Mouse (Mus musculus) heart, adult 8-10 months (tissue): ENCODE results near the gene Vwa3b. TPM values are rescaled to one million over a fixed set of nuclear protein-coding genes. Genes with fewer than 3 reads are reported as not detected.
A peak's percentile ranks its signal among the peaks of the same experiment; 100 is the strongest.

Experiments
- DNase-seq: peaks from one replicate; pipeline ENCODE4 v3.0.0; 2022; ENCODE audit warnings: low spot score
- total RNA-seq, 4 experiments: library from RNA; stranded (reverse); gene quantifications; 2 replicates each; pipeline ENCODE4 v1.2.4; 2022

Gene Vwa3b
- total RNA-seq, 4 experiments from 2014 or later = 0.16 to 0.41 (median 0.29) TPM; not detected in 1

DNA sequence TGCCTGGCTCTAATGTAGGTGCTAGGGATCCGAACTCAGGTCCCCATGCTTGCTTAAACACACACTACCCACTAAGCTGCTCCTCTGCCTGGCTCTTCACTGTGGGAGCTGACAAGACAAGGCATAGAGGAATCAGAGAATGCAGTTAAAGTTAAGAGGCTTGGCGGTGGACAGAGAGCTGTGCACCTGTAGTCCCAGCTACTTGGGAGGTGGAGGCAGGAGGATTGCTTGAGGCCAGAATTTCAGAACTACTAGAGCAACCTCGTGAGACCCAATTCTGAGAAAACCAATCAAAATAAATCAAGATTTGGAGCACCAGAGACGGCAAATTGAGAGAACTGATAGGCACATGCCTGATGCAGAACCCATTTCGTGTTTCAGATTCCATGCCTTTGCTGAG, 36.7 kb downstream of the Vwa3b start:
- no peak for DNase-seq

- no peak for DNase-seq
Measured at GRCm38 (mm10) chr1:37063841-37064240, 37.4 kb downstream of the Vwa3b start.

DNA sequence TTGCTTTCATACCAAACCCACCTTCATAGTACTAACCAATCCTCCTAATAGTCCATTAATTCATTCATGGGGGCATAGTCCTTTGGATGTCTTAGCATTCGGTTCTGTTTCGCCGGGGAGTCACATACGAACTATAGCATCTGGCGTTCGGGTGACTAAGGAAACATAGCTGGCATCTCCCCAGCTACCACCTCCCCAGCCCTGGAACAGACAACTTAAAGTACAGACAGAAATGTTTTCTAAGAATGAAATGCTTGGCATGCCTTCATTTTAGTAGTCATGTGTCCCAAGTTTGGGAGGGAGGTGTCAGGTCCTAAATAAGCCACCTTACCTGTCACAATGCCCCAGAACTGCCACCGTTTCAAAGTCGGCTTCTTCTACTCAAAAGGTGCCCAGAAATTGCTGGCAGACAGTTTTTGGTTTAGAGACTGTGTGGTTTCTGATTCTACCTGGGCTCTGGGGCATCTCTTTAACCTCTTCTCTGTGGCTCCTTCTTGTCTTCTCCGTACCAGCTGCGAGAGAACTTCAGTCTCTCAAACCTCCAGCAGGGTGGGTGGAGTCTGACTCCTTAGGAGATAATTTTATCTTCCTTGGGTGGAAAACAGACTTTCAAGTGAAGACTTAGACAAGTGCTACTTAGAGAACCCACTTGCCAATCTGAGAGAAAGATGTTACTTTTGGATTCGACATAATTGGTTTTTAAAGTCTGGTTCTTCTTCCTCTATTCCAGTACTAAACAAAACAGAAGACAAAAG, 39.4 kb downstream of the Vwa3b start:
- DNase-seq = no peak

- DNase-seq = no peak
Measured at GRCm38 (mm10) chr1:37075759-37076158, 49.4 kb downstream of the Vwa3b start.

GRCm38 (mm10) chr1:37077266-37077665, 50.9 kb downstream of the Vwa3b start:
- peak; percentile 21 for DNase-seq

DNA sequence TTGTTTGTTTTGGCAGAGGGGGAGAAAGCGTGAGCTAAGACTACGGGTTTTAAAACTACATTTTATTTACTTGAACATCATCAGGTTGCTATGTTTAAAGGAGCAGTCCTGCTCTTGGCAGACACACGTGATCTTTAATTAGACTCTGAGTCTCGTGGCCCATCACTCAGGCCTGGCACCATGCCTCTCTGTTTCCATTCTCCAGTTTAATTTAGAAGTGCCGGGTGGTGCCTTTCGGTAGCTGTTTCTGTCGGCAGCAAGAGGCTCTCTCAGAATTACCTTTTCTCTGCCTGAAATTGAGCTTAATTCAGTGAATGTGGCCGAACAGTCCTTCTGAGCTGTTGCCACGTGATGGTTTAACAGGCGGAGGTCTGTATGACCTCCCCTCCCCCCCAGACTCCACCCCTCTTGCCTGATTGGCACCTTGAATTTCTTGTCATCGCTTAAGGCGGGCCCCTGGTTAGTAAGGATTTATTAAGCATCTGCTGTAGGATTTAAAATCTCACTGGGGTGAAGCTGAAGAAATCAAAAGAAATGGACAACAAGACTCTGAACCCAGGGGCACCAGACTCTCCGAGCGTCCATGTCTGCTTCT, 51.7 kb downstream of the Vwa3b start:
- peak; percentile 63 for DNase-seq

DNA sequence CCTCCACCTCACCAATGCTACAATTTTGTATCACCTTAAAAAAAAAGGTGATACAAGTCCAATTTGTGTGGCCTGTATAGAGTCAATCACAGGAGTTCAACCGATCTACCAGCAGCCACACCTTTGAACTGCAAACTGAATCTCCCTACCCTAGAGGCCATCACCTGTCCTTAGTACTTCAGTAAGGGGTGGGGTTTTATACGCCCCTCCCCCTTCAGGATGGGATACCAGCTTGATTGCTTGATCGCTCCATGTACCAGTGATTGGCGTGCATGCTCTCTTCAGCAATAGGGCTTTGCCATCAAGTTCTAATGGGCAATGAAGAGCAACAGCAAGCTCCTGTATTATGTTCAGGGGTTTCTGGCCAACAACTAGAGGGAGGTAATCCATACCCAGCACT, 54.0 kb downstream of the Vwa3b start:
- DNase-seq = no peak

GRCm38 (mm10) chr1:37081376-37082214, 55.2 kb downstream of the Vwa3b start:
- peak; percentile 7 for DNase-seq

DNA sequence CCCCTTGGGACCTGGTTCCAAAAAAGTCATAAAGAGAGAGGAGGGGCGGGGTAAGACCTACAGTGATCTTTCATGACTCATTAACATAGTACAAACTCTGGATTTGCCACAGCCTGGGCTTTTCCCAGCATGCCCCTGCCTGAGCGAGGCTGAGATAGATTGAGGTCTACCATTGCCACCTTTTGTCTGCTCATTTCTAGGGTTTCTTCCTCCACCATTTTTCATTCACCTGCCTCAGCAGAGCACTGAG, 55.7 kb downstream of the Vwa3b start:
- no peak for DNase-seq

DNA sequence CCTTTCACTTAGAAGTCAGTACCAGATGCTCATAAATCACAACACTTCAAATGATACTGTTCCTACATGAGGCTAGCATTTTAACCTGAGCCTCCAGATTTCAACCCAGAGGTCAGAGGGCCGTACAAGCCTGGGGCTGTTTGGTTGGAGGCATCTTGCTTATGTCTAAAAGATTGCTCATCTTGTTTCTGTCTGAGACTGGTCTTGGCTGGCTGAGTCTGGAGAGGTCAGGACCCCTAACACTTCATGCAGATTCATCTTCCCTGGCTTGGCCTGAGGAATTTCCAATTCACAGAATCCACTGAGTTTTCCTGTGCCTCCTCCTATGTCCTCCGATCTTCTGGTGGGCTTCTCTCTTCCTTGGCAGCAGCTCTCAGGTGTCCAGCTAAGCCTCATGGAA, 57.7 kb downstream of the Vwa3b start:
- no peak for DNase-seq

GRCm38 (mm10) chr1:37085171-37085570, 58.8 kb downstream of the Vwa3b start:
- no peak for DNase-seq

GRCm38 (mm10) chr1:37089191-37089590, 62.8 kb downstream of the Vwa3b start:
- DNase-seq = no peak

DNA sequence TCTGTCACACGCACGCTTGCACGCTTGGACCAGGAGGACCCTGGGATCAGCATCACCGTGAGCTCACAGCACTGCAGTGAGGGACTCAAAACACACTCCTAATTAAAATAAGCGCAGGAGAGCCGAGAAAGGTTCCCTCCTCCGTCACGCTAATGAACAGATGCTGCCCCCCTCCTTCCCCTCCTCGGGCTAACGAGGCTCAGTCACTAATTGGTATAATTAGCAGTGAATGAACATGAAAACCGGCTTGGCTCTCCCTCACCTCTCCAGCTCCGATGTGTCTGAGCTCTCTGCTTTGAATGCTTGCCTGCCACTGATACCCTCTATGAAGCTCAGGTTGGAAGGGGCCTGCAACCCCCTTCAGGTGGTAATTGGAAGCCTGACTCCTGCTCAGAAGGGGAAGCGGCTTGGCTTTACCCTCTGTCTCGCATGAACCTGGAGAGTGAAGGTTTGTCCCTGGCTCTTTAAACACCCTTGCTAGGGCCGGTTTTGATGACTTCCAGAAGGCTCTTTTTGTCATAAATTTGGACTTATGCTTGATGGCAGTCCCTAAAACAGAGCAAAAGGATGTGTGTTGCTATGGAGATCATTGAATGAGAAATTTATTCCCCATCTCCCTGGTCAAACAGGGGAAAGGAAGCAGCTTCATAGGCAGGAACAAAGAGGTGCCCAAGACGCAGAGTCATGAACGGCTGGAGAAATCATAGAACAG, 71.1 kb downstream of the Vwa3b start:
- DNase-seq = no peak

DNA sequence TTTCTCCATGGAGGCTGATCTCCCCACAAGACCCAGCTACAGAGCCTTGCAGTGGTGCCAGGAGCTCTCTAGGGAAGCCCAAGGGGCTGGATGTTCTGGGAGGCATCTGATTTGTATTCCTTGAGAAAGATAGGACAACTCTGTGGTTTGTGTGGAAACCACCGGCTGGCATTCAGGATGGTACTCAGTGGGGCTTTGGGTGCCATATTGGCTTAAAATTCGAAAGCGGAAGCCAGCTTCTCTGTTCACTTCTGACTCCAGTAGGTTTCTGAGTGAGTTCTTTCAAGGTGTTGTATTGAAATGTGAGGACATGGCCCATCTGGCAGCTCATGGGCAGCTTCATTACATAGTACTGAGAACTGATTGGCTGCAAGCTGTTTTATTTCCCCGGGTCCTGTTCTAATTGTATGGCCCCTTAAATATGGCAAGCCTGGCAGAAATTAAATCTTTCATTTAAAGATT, 71.7 kb downstream of the Vwa3b start:
- DNase-seq = no peak

DNA sequence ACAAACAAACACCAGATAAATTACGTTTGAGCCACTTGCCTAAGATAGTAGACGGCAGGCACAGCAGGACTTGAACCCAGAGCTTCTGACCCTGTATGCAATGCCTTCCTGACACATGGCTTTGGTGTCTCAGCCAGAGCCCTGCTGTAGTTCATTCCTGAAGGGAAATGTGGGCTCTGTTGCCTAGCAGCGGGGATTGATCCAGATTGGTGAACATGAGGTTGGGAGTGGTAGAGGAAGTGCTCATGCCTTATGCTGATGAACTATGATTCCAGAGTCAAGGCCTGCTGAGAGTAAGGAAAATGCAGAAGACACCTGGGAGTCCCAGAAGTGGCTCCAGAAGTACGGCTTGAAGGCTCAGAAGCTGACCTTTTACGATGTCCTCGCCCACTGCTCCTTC, 74.0 kb downstream of the Vwa3b start:
- no peak for DNase-seq

DNA sequence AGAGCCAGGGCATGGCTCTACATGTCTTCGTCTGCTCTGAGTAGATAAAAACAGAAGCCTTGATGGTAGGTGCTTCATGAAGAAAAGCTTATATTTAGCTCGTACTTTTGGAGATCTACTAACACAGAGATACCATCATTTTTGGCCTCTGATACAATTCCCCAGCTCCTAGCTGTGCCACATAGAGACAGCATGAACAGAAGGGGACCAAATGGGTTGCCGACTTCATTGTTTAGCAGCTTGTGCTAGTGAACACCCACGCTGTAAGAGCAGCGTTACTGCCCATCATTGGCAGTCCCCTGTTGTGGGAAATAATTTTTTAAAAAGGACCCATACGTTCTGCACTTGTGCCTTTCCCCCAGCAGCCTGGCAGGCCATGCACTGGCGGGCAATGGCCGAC, 74.6 kb downstream of the Vwa3b start:
- DNase-seq = no peak

- DNase-seq = no peak
Measured at GRCm38 (mm10) chr1:37101717-37102116, 75.3 kb downstream of the Vwa3b start.

DNA sequence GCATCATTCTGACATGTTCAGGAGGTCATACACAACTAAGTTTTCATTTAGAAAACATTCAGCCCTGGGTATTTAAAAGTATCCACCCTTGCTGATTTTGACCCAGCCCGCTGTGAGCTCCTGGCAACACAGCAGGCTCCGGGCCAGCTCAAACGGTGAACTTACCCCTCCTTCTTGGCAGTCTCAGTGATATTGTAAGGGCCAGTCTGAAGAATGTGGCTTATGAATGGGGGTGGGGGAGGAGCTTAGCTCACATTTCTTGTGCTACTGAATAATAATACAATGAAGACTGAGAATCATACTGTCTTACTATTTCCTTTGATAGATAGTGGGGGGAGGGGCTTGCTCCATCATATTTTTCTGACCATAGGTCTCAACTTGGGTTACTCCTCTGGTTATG, 78.8 kb downstream of the Vwa3b start:
- no peak for DNase-seq

GRCm38 (mm10) chr1:37113781-37114180, 87.4 kb downstream of the Vwa3b start:
- DNase-seq = no peak

DNA sequence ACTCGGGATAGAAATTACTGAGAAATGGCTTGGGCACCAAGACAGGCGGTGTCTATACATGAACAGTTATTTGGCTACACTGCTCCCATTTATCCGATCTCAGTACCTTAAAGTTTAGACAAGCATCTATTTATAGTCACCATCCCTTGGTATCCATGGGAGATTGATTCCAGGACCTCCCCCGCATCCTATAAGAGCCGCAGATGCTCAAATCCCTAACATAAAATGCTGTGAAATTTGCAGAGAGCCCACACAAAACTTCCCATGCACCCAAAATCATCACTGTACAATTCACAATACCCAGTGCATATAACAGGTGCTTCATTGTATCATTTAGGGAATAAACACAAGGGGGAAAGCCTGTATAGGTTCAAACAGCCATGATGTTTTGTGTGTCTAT, 89.5 kb downstream of the Vwa3b start:
- DNase-seq = no peak

- DNase-seq = no peak
Measured at GRCm38 (mm10) chr1:37116574-37116973, 90.2 kb downstream of the Vwa3b start.

GRCm38 (mm10) chr1:37117964-37118363, 91.6 kb downstream of the Vwa3b start:
- DNase-seq = no peak
